Mouse (Mus musculus): Measurements from ENCODE around the gene Atp6v1e2. TPM values are rescaled to one million over a fixed set of nuclear protein-coding genes. Genes with fewer than 3 reads are reported as not detected.
A peak's percentile ranks its signal among the peaks of the same experiment; 100 is the strongest.

Atp6v1e2 gene
- polyA plus RNA-seq (2012; ENCODE audit: insufficient read depth, low replicate concordance) = not detected in 2 replicates

GRCm38 (mm10) chr17:86947840-86948796, at the start of gene Atp6v1e2:
Gene Atp6v1e2, minus strand, starts transcription at chr17:86947897.
- no peak within 1 kb of the TSS for H3K4me3 ChIP-seq (replicated peaks)
- peaks cover 43% of the 10 kb centered on the region for H3K27me3 ChIP-seq (replicated peaks)
- no peaks in the 10 kb centered on the region for H3K4me1 ChIP-seq
- TF ChIP-seq FLI1 (IDR thresholded peaks at IDR 0.05; ENCODE audit: low read length) = no peak
- TF ChIP-seq GATA1 (IDR thresholded peaks at IDR 0.05; ENCODE audit: borderline replicate concordance, low read length) = no peak
- H3K36me3 ChIP-seq (replicated peaks; ENCODE audit: low read length) = no peaks in the 10 kb centered on the region
- H3K9me3 ChIP-seq = peaks cover 5% of the 10 kb centered on the region; the same call in 1 of the 2 replicates

- Histone ChIP-seq H3K9me3 (no peaks in the 10 kb centered on the region), H3K36me3 (replicated peaks; ENCODE audit: low read length) (peaks cover 7% of the 10 kb centered on the region), H3K4me1 (no peaks in the 10 kb centered on the region), H3K27me3 (replicated peaks) (peaks cover 3% of the 10 kb centered on the region), H3K4me3 (replicated peaks) (no peak overlapping the region)
- TF ChIP-seq FLI1 (IDR thresholded peaks at IDR 0.05; ENCODE audit: low read length) = no peak
- no peak for TF ChIP-seq GATA1 (IDR thresholded peaks at IDR 0.05; ENCODE audit: borderline replicate concordance, low read length)
Measured at GRCm38 (mm10) chr17:86997323-86997722, 49.6 kb upstream of the Atp6v1e2 start.

GRCm38 (mm10) chr17:86991306-86991705, 43.6 kb upstream of the Atp6v1e2 start:
- H3K4me1 ChIP-seq = peaks cover 23% of the 10 kb centered on the region
- no peaks in the 10 kb centered on the region for H3K9me3 ChIP-seq
- H3K27me3 ChIP-seq (replicated peaks) = peaks cover 8% of the 10 kb centered on the region
- no peak overlapping the region for H3K4me3 ChIP-seq (replicated peaks)
- no peaks in the 10 kb centered on the region for H3K36me3 ChIP-seq (replicated peaks; ENCODE audit: low read length)
- TF ChIP-seq FLI1 (IDR thresholded peaks at IDR 0.05; ENCODE audit: low read length) = no peak
- no peak for TF ChIP-seq GATA1 (IDR thresholded peaks at IDR 0.05; ENCODE audit: borderline replicate concordance, low read length)

- Histone ChIP-seq H3K4me3 (replicated peaks) (no peak overlapping the region), H3K27me3 (replicated peaks) (peaks cover 15% of the 10 kb centered on the region), H3K36me3 (replicated peaks; ENCODE audit: low read length) (no peaks in the 10 kb centered on the region), H3K4me1 (peaks cover 23% of the 10 kb centered on the region), H3K9me3 (no peaks in the 10 kb centered on the region)
- TF ChIP-seq FLI1 (IDR thresholded peaks at IDR 0.05; ENCODE audit: low read length) (no peak), GATA1 (IDR thresholded peaks at IDR 0.05; ENCODE audit: borderline replicate concordance, low read length) (no peak)
Measured at GRCm38 (mm10) chr17:86988601-86989184, 41.0 kb upstream of the Atp6v1e2 start.

GRCm38 (mm10) chr17:86988161-86988560, 40.5 kb upstream of the Atp6v1e2 start:
- TF ChIP-seq GATA1 (IDR thresholded peaks at IDR 0.05; ENCODE audit: borderline replicate concordance, low read length) = no peak
- no peak for TF ChIP-seq FLI1 (IDR thresholded peaks at IDR 0.05; ENCODE audit: low read length)
- H3K9me3 ChIP-seq = no peaks in the 10 kb centered on the region
- H3K4me3 ChIP-seq (replicated peaks) = no peak overlapping the region
- H3K36me3 ChIP-seq (replicated peaks; ENCODE audit: low read length) = no peaks in the 10 kb centered on the region
- peaks cover 23% of the 10 kb centered on the region for H3K4me1 ChIP-seq
- H3K27me3 ChIP-seq (replicated peaks) = peaks cover 15% of the 10 kb centered on the region

- no peak for TF ChIP-seq GATA1 (IDR thresholded peaks at IDR 0.05; ENCODE audit: borderline replicate concordance, low read length)
- no peak for TF ChIP-seq FLI1 (IDR thresholded peaks at IDR 0.05; ENCODE audit: low read length)
- Histone ChIP-seq H3K4me3 (replicated peaks) (no peak overlapping the region), H3K4me1 (peaks cover 27% of the 10 kb centered on the region), H3K27me3 (replicated peaks) (peaks cover 22% of the 10 kb centered on the region), H3K9me3 (no peaks in the 10 kb centered on the region), H3K36me3 (replicated peaks; ENCODE audit: low read length) (no peaks in the 10 kb centered on the region)
Measured at GRCm38 (mm10) chr17:86986449-86987138, 38.9 kb upstream of the Atp6v1e2 start.

GRCm38 (mm10) chr17:86982497-86982896, 34.8 kb upstream of the Atp6v1e2 start:
- H3K4me1 ChIP-seq = peaks cover 11% of the 10 kb centered on the region; the same call in 1 of the 2 replicates
- peaks cover 8% of the 10 kb centered on the region for H3K36me3 ChIP-seq (replicated peaks; ENCODE audit: low read length)
- no peak for TF ChIP-seq GATA1 (IDR thresholded peaks at IDR 0.05; ENCODE audit: borderline replicate concordance, low read length)
- peaks cover 21% of the 10 kb centered on the region for H3K27me3 ChIP-seq (replicated peaks)
- peaks cover 25% of the 10 kb centered on the region for H3K9me3 ChIP-seq
- no peak overlapping the region for H3K4me3 ChIP-seq (replicated peaks)

- peaks cover 8% of the 10 kb centered on the region for H3K36me3 ChIP-seq (replicated peaks; ENCODE audit: low read length)
- TF ChIP-seq GATA1 (IDR thresholded peaks at IDR 0.05; ENCODE audit: borderline replicate concordance, low read length) (no peak), FLI1 (IDR thresholded peaks at IDR 0.05; ENCODE audit: low read length) (no peak)
- H3K4me3 ChIP-seq (replicated peaks) = peak overlapping the region; percentile 64
- peaks cover 25% of the 10 kb centered on the region for H3K9me3 ChIP-seq
- H3K4me1 ChIP-seq = peaks cover 11% of the 10 kb centered on the region; the same call in 1 of the 2 replicates
- peaks cover 21% of the 10 kb centered on the region for H3K27me3 ChIP-seq (replicated peaks)
Measured at GRCm38 (mm10) chr17:86981701-86982100, 34.0 kb upstream of the Atp6v1e2 start.

- peaks cover 11% of the 10 kb centered on the region; the same call in 1 of the 2 replicates for H3K4me1 ChIP-seq
- H3K4me3 ChIP-seq (replicated peaks) = peak overlapping the region; percentile 64
- TF ChIP-seq FLI1 (IDR thresholded peaks at IDR 0.05; ENCODE audit: low read length) (no peak), GATA1 (IDR thresholded peaks at IDR 0.05; ENCODE audit: borderline replicate concordance, low read length) (no peak)
- H3K27me3 ChIP-seq (replicated peaks) = peaks cover 21% of the 10 kb centered on the region
- peaks cover 25% of the 10 kb centered on the region for H3K9me3 ChIP-seq
- peaks cover 8% of the 10 kb centered on the region for H3K36me3 ChIP-seq (replicated peaks; ENCODE audit: low read length)
Measured at GRCm38 (mm10) chr17:86981205-86981604, 33.5 kb upstream of the Atp6v1e2 start.

Measured in megakaryocyte, embryonic 14.5 days (primary cell).